Mouse (Mus musculus): ENCODE measurements around the gene Bcl2l11.

DNA sequence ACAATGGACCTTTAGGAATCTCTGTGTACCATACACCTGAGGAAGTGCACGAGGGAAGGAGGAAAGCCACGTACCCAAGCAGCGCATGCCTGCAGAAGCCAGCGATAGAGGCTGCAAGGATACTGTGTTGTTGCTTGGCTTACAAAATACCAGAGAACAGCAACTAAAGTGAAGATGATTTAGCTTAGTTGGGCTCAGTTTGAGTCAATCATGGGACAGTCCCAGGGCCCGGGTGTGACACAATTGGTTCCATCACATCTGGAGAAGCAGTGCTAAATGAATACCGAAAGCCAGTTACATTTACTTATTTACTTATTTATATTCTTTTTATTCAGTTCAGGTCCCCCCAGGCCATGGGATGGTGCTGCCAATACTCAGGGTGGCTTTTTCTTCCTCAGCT, 49.8 kb downstream of the Bcl2l11 start:
- TF ChIP-seq CTCF (IDR thresholded peaks at IDR 0.05; ENCODE audit: control insufficient read depth, insufficient read depth, insufficient read length) = no peak
- no peak for TF ChIP-seq MAX (IDR thresholded peaks at IDR 0.05)
- TF ChIP-seq USF1 (IDR thresholded peaks at IDR 0.05; ENCODE audit: low read depth) = no peak
- TF ChIP-seq FOSL1 (IDR thresholded peaks at IDR 0.05; ENCODE audit: insufficient read depth, low read length, poor library complexity, severe bottlenecking) = no peak
- TF ChIP-seq MYOG (IDR thresholded peaks at IDR 0.05; ENCODE audit: control insufficient read depth, extremely low read depth, insufficient read length) = no peak
- no peak for TF ChIP-seq CEBPB (IDR thresholded peaks at IDR 0.05; ENCODE audit: low read depth)
